Mouse (Mus musculus) liver, postnatal 0 days (tissue): ENCODE data around the gene Adora3.

Experiments used
- CTCF ChIP-seq: sonication (generic); IDR thresholded peaks from 2 replicates; pipeline ENCODE4 v1.5.1; 2016; ENCODE audit warnings: antibody characterized with exemption, low read depth
- EP300 ChIP-seq: IDR thresholded peaks from 2 replicates; pipeline ENCODE4 v1.6.1; 2016; ENCODE audit warnings: antibody characterized with exemption, low read depth, mild to moderate bottlenecking

- TF ChIP-seq CTCF, result no peak; the same call in 1 of the 2 replicates
- TF ChIP-seq EP300, result no peak
These were observed 1.9 kb downstream of the Adora3 start for GRCm38 (mm10) chr3:105872579-105872978.
